Mouse (Mus musculus) urinary bladder, postnatal 25 days (tissue): Measurements from ENCODE around the gene Podxl.
A peak's percentile ranks its signal among the peaks of the same experiment; 100 is the strongest.
"Not testable (repeated sequence)": the region's sequence is repeated elsewhere in the genome, so short reads cannot be mapped to it uniquely, and the experiment has no call there.

Source experiments
- DNase-seq: peaks from one replicate; pipeline ENCODE4 v3.0.0; 2022; ENCODE audit warnings: low spot score

Gene Podxl

GRCm38 (mm10) chr6:31567200-31567599, 3.4 kb upstream of the Podxl start:
- no peak for DNase-seq

GRCm38 (mm10) chr6:31564901-31565391, 1.2 kb upstream of the Podxl start:
- no peak for DNase-seq

GRCm38 (mm10) chr6:31564182-31564531, 376 bp upstream of the Podxl start:
- no peak for DNase-seq

GRCm38 (mm10) chr6:31562371-31563080, 1.3 kb downstream of the Podxl start:
- DNase-seq = no peak

- not testable (repeated sequence) for DNase-seq
These were observed 1.8 kb downstream of the Podxl start for GRCm38 (mm10) chr6:31561948-31562347.

GRCm38 (mm10) chr6:31560138-31560959, 3.4 kb downstream of the Podxl start:
- no peak for DNase-seq

GRCm38 (mm10) chr6:31556460-31557100, 7.2 kb downstream of the Podxl start:
- DNase-seq = no peak

GRCm38 (mm10) chr6:31550876-31551532, 12.8 kb downstream of the Podxl start:
- DNase-seq = no peak

GRCm38 (mm10) chr6:31549361-31550051, 14.3 kb downstream of the Podxl start:
- DNase-seq = no peak

GRCm38 (mm10) chr6:31544318-31544717, 19.5 kb downstream of the Podxl start:
- no peak for DNase-seq

- DNase-seq = no peak
These were observed 23.8 kb downstream of the Podxl start for GRCm38 (mm10) chr6:31540018-31540417.

- no peak for DNase-seq
These were observed 25.7 kb downstream of the Podxl start for GRCm38 (mm10) chr6:31538112-31538511.

- DNase-seq = no peak
These were observed 26.6 kb downstream of the Podxl start for GRCm38 (mm10) chr6:31537193-31537592.

GRCm38 (mm10) chr6:31534705-31535104, 29.1 kb downstream of the Podxl start:
- DNase-seq = no peak

GRCm38 (mm10) chr6:31531880-31532279, 31.9 kb downstream of the Podxl start:
- no peak for DNase-seq

- DNase-seq = no peak
These were observed 35.4 kb downstream of the Podxl start for GRCm38 (mm10) chr6:31528339-31528738.

- DNase-seq = peak; percentile 36
These were observed 35.9 kb downstream of the Podxl start for GRCm38 (mm10) chr6:31527897-31528296.

GRCm38 (mm10) chr6:31526929-31527328, 36.9 kb downstream of the Podxl start:
- DNase-seq = no peak

- peak; percentile 43 for DNase-seq
These were observed 38.4 kb downstream of the Podxl start for GRCm38 (mm10) chr6:31525231-31525900.

GRCm38 (mm10) chr6:31524647-31525046, 39.1 kb downstream of the Podxl start:
- no peak for DNase-seq

GRCm38 (mm10) chr6:31524121-31524520, 39.7 kb downstream of the Podxl start:
- DNase-seq = no peak
